Mouse (Mus musculus): Measurements from ENCODE around the gene Acy3. TPM values are rescaled to one million over a fixed set of nuclear protein-coding genes. Genes with fewer than 3 reads are reported as not detected.
"Not testable (repeated sequence)": the region's sequence is repeated elsewhere in the genome, so short reads cannot be mapped to it uniquely, and the experiment has no call there.

Acy3 gene
- polyA plus RNA-seq, 1 experiment from 2014 or later: 1.8 TPM

DNA sequence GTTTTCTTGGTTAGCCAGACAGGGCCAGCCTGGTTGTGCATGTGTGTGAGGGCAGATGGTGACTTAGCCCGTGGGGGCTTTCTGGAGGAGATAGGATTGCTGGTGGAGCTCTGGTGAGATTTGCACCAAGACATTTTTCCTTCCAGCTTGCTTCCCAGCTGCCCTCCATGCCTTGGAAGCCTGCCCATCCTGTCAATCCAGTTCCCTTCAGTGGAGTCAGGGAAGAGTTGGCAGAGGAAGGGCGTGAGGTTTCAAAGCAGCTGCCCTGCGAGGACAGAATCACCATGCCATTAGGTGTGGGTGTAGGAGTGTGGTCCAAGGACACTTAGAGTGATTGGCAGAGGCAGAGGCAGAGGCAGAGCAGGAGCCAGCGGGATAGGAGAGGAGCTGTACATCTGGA is 27.9 kb upstream of the Acy3 start, which contains the start of gene Aldh3b3:
TSS of gene Aldh3b3 (plus strand) at position 176 of the 400 bp plus-strand sequence.
- H3K4me3 ChIP-seq: no peak within 1 kb of the TSS
- 76% methylated on average over 4 of the region's 4 CpGs for WGBS
- no peaks in the 10 kb centered on the region for H3K27me3 ChIP-seq (ENCODE audit: poor library complexity, severe bottlenecking)
- H3K36me3 ChIP-seq (replicated peaks): no peaks in the 10 kb centered on the region
- H3K4me1 ChIP-seq: no peaks in the 10 kb centered on the region
- no peak within 1 kb of the TSS for H3K27ac ChIP-seq
- no peaks in the 10 kb centered on the region for H3K9me3 ChIP-seq
- DNase-seq (ENCODE audit: extremely low spot score, low spot score): no peak

DNA sequence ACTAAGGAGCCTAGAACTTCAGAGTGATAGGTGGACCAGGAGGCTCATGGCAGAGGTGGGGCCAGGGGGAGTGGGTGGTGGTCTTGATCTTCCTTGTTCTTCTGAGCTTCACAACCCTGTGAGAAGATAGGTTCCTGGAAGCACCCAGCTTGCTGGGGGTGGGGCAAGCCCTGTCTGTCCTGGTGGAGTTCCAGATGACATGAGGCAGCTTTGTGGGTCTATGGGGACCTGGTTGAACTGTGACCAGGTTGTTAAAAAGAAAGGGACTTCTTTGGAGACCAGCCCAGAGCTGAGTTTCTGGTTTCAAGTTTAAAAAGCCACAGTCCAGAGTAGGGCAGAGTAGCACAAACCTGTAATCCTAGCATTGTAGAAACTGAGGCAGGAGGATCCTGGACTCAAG is 27.3 kb upstream of the Acy3 start:
- Histone ChIP-seq H3K4me1 (no peaks in the 10 kb centered on the region), H3K9me3 (no peaks in the 10 kb centered on the region), H3K27me3 (ENCODE audit: poor library complexity, severe bottlenecking) (no peaks in the 10 kb centered on the region), H3K27ac (no peak overlapping the region), H3K4me3 (no peak overlapping the region), H3K36me3 (replicated peaks) (no peaks in the 10 kb centered on the region)
- DNase-seq (ENCODE audit: extremely low spot score, low spot score): no peak

DNA sequence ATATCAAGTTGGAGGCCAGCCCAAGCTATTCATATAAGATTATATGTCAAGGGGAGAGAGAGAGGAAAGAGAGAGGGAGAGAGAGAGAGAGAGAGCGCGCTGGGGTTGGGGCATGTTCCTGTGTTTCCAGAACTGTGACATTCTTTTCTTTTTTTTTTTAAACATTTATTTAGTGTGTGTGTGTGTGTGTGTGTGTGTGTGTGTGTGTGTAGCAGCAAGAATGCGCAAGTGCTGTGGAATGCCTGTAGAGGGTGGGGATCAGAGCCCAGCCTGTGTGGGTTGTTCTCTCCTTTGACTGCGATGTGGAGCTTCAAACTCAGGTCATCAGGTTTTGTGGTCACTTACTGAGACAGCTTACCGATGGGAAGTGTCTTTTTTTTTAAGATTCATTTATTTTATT is 26.2 kb upstream of the Acy3 start:
- DNase-seq (ENCODE audit: extremely low spot score, low spot score): no peak
- H3K4me1 ChIP-seq: no peaks in the 10 kb centered on the region

DNA sequence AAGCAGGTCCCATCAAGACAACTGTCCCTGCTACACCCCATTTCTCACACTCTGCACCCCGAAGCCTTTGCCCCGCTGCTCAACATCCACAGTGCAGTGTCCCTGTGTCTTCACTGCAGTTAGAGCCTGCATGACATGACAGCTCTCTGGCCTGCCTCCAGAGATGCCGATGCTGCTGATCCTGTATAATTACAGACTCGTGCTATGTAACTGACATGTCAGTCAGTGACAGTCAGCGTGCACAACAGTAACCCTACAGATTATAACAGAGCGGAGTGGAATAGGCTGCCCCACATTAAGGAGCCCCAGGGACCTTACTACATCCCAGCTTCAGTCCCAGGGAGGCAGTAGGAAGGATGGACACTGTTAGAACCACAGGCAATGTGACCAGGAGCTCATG is 24.6 kb upstream of the Acy3 start:
- WGBS: 94% methylated on average over 6 of the region's 6 CpGs
- not testable (repeated sequence) for DNase-seq (ENCODE audit: extremely low spot score, low spot score); H3K4me1 ChIP-seq; H3K36me3 ChIP-seq (replicated peaks); H3K27me3 ChIP-seq (ENCODE audit: poor library complexity, severe bottlenecking); H3K4me3 ChIP-seq; H3K9me3 ChIP-seq; H3K27ac ChIP-seq

More for the DNA sequence above, 26.2 kb upstream of the Acy3 start:
- Histone ChIP-seq H3K36me3 (replicated peaks) (no peaks in the 10 kb centered on the region), H3K27me3 (ENCODE audit: poor library complexity, severe bottlenecking) (no peaks in the 10 kb centered on the region), H3K27ac (no peak overlapping the region), H3K9me3 (no peaks in the 10 kb centered on the region), H3K4me3 (no peak overlapping the region)
- 82% methylated on average over 5 of the region's 5 CpGs for WGBS

DNA sequence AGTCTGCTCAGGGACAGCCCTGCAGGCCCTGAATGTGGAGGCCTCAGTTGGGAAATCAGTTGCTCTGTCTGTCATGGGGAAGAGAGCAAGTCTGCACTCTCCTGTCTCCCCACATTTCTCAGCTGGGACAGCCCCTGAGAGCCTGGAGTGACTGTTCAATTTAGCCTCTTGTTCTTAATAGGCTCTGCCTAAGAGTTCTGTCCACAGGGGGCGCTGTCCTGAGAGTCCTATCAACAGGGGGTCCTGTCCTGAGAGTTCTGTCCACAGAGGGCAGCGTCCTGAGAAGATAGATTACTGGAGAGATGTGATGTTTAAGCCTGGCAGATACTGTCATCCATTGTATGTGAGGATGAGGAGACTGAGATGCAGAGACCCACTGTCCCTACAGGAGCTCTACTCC is 23.9 kb upstream of the Acy3 start:
- no peaks in the 10 kb centered on the region for H3K27me3 ChIP-seq (ENCODE audit: poor library complexity, severe bottlenecking)
- H3K4me3 ChIP-seq: no peak overlapping the region
- no peak overlapping the region for H3K27ac ChIP-seq
- no peak for DNase-seq (ENCODE audit: extremely low spot score, low spot score)
- H3K9me3 ChIP-seq: no peaks in the 10 kb centered on the region
- H3K4me1 ChIP-seq: no peaks in the 10 kb centered on the region
- H3K36me3 ChIP-seq (replicated peaks): no peaks in the 10 kb centered on the region
- 14% methylated on average over 2 of the region's 2 CpGs for WGBS

DNA sequence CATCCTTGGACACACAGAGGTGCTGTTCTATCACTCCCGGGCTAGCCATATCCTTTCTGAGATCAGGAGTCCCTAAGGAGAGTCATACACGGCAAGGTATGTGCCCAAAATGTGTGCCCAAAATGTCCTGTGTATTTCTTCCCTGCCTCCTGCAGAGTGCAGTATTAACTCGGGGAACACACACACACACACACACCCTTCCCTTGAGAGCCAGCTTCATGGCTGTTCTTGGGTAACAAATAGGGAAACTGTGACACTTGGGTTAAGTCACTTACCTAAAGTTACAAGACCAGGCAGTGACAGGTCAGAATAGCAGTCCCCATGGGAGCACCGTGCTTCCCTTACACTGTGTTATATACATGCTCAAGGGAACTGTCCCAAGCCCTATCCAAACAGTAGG is 22.3 kb upstream of the Acy3 start:
- 79% methylated on average over 4 of the region's 4 CpGs for WGBS
- Histone ChIP-seq H3K27ac (no peak overlapping the region), H3K27me3 (ENCODE audit: poor library complexity, severe bottlenecking) (no peaks in the 10 kb centered on the region), H3K4me1 (peaks cover 4% of the 10 kb centered on the region; the same call in 1 of the 2 replicates), H3K4me3 (no peak overlapping the region), H3K36me3 (replicated peaks) (no peaks in the 10 kb centered on the region), H3K9me3 (no peaks in the 10 kb centered on the region)
- DNase-seq (ENCODE audit: extremely low spot score, low spot score): no peak

DNA sequence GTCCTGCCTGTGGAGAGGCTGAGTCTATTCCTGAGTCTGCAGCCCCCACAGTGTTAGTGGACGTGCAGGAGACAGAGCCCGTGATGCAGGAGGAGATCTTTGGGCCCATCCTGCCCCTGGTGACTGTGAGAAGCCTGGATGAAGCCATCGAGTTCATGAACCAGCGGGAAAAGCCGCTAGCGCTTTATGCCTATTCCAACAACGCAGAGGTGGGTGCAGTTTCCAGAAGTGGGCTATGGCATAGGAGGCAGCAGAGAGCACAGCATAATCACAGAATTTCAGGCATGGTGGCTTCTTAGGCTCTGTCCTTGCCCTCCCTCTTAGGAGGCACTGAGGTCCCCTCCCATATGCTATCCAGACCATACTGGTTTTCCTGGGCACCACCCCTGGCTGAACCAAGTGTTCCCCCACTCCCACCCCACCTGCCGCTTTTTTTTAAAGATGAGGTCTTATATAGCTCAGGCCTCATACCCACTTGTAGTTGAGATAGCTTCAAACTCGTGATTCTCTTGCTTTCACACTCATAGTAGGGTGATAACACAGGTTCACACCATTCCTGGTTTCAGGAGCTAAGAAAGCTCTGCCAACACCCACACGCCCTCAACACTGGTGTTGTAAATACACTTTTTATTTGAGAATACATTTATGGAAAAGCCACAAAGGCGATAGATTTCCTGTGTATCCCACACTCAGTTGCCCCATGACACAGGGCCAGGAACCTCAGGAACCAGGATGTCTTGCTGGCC is 19.9 kb upstream of the Acy3 start:
- peaks cover 4% of the 10 kb centered on the region; the same call in 1 of the 2 replicates for H3K4me1 ChIP-seq
- WGBS: 73% methylated on average over 11 of the region's 11 CpGs
- H3K4me3 ChIP-seq: no peak overlapping the region
- H3K9me3 ChIP-seq: no peaks in the 10 kb centered on the region
- H3K27ac ChIP-seq: no peak overlapping the region
- H3K27me3 ChIP-seq (ENCODE audit: poor library complexity, severe bottlenecking): no peaks in the 10 kb centered on the region
- H3K36me3 ChIP-seq (replicated peaks): no peaks in the 10 kb centered on the region
- DNase-seq (ENCODE audit: extremely low spot score, low spot score): no peak

DNA sequence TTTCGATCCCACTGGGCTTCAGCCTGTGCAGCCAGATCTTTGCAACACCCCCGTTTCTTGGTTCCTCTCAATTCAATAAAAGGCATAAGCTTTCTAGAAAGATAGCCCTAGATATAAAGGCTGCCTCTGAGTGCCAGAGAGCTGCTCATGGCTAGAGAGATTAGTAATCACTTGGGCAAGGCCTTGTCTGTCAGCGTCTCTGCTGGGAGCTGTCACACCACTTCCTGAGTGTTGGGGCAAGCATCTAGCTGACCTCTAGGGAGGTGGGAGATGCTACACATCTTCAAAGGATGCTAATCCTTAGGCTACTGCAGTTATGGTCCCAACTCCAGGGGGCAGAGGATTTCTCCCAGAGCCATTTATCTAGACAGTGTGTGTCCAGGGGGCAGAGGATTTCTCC is 19.1 kb upstream of the Acy3 start:
- WGBS: 75% methylated on average over 3 of the region's 3 CpGs
- H3K36me3 ChIP-seq (replicated peaks): no peaks in the 10 kb centered on the region
- H3K27ac ChIP-seq: no peak overlapping the region
- no peaks in the 10 kb centered on the region for H3K9me3 ChIP-seq
- no peak for DNase-seq (ENCODE audit: extremely low spot score, low spot score)
- peaks cover 4% of the 10 kb centered on the region; the same call in 1 of the 2 replicates for H3K4me1 ChIP-seq
- no peaks in the 10 kb centered on the region for H3K27me3 ChIP-seq (ENCODE audit: poor library complexity, severe bottlenecking)
- no peak overlapping the region for H3K4me3 ChIP-seq

DNA sequence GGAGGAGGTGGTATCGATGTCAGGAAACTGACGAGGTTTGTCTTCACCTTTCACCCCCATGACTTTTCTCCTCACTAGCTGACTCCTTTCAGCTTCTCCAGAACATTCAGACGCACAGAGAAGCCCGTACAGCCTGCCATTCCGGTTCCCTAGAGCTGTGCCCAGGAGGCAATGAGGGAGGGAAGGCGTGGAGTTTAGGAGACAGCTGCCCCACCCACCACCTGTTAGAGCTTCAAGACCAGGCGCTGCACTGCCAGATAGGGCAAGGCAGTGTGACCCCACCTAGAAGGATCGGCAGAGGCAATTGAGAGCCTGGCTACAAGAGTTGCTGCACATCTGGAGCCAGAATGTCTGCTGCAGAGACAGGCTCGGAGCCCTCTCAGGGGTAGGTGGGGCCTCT is 14.1 kb upstream of the Acy3 start, which contains the start of gene Aldh3b2:
TSS of gene Aldh3b2 (plus strand) at position 100 of the 400 bp plus-strand sequence.
- 52% methylated on average over 9 of the region's 9 CpGs for WGBS
- Histone ChIP-seq H3K27me3 (ENCODE audit: poor library complexity, severe bottlenecking) (no peaks in the 10 kb centered on the region), H3K36me3 (replicated peaks) (no peaks in the 10 kb centered on the region), H3K27ac (no peak within 1 kb of the TSS), H3K4me3 (no peak within 1 kb of the TSS), H3K4me1 (peaks cover 4% of the 10 kb centered on the region; the same call in 1 of the 2 replicates), H3K9me3 (no peaks in the 10 kb centered on the region)
- no peak for DNase-seq (ENCODE audit: extremely low spot score, low spot score)

DNA sequence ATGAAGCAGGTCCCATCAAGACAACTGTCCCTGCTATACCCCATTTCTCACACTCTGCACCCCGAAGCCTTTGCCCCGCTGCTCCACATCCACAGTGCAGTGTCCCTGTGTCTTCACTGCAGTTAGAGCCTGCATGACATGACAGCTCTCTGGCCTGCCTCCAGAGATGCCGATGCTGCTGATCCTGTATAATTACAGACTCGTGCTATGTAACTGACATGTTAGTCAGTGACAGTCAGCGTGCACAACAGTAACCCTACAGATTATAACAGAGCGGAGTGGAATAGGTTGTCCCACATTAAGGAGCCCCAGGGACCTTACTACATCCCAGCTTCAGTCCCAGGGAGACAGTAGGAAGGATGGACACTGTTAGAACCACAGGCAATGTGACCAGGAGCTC is 11.8 kb upstream of the Acy3 start:
- H3K27ac ChIP-seq; H3K9me3 ChIP-seq; H3K4me3 ChIP-seq; DNase-seq (ENCODE audit: extremely low spot score, low spot score); H3K4me1 ChIP-seq; H3K27me3 ChIP-seq (ENCODE audit: poor library complexity, severe bottlenecking); H3K36me3 ChIP-seq (replicated peaks): not testable (repeated sequence)
- 93% methylated on average over 6 of the region's 6 CpGs for WGBS

DNA sequence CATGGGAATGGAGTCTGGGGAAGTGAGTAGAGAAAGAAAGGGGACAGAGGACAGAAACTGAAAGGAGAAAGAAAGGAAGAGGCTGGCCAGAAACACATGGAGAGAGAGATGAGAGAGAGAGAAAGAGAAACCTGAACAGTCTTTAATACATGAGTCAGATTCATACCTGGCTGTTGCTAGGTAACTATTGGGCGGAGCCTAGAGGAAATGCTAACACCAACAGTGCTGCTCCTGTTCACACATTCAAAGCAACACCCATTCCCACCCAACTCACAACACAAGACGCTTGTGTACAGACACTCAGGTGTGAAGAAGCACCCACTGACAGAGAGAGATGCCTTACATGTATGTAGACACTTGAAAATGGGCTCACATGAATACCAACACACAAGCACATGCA is 10.5 kb upstream of the Acy3 start:
- Histone ChIP-seq H3K9me3 (no peaks in the 10 kb centered on the region), H3K36me3 (replicated peaks) (no peaks in the 10 kb centered on the region), H3K27ac (no peak overlapping the region), H3K4me1 (peaks cover 14% of the 10 kb centered on the region), H3K27me3 (ENCODE audit: poor library complexity, severe bottlenecking) (no peaks in the 10 kb centered on the region), H3K4me3 (no peak overlapping the region)
- no peak for DNase-seq (ENCODE audit: extremely low spot score, low spot score)
- WGBS: 81% methylated on average over 2 of the region's 2 CpGs

DNA sequence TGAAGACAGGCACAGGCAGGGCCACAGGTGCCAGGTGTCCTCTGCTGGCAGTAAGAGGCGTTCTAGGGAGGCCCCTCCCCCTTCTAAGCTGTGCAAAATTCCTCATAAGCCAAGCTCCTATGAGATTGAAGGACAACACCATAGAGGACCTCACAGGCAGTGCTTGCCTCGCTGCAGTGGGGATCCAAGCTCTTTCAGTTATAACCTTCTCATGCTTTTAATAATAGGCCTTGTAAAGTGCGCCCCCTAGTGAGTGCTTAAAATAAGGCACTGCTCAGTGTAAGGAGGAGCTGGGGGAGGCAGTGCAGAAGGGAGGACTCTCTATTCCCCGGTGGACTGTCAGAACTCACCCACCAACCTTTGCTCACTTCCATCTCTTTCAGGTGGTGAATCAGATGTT is 6.1 kb upstream of the Acy3 start:
- Histone ChIP-seq H3K27ac (no peak overlapping the region), H3K36me3 (replicated peaks) (no peaks in the 10 kb centered on the region), H3K4me3 (no peak overlapping the region), H3K9me3 (no peaks in the 10 kb centered on the region), H3K4me1 (peaks cover 40% of the 10 kb centered on the region), H3K27me3 (ENCODE audit: poor library complexity, severe bottlenecking) (no peaks in the 10 kb centered on the region)
- DNase-seq (ENCODE audit: extremely low spot score, low spot score): peak; percentile 66
- WGBS: 22% methylated on average over 4 of the region's 4 CpGs

DNA sequence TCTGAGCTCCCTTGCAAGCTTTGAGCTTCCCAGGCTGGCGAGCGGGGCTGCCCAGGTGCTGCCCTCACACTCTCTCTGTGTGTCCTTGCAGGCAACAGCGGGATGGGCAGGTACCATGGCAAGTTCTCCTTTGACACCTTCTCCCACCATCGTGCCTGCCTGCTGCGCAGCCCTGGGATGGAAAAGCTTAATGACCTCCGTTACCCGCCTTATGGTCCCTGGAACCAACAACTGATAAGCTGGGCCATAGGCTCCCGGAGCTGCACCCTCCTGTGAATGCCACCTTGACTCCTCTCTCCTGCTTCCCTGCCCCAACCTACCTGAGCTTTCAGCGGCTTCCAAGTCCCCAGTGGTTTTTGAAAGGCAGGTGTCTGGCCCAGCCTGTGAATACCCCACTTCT is 5.5 kb upstream of the Acy3 start:
- WGBS: 83% methylated on average over 9 of the region's 9 CpGs
- H3K9me3 ChIP-seq: no peaks in the 10 kb centered on the region
- H3K27ac ChIP-seq: no peak overlapping the region
- no peaks in the 10 kb centered on the region for H3K27me3 ChIP-seq (ENCODE audit: poor library complexity, severe bottlenecking)
- no peaks in the 10 kb centered on the region for H3K36me3 ChIP-seq (replicated peaks)
- no peak for DNase-seq (ENCODE audit: extremely low spot score, low spot score)
- H3K4me1 ChIP-seq: peaks cover 46% of the 10 kb centered on the region
- H3K4me3 ChIP-seq: no peak overlapping the region

Measured in forebrain, embryonic 10.5 days (tissue).